Mouse (Mus musculus) forebrain, embryonic 16.5 days (tissue): ENCODE results near the gene Hcls1. TPM values are rescaled to one million over a fixed set of nuclear protein-coding genes. Genes with fewer than 3 reads are reported as not detected.

Experiments used
- ATAC-seq: fragments of 200-750 bp; cut with Nextera tagmentation; 2 replicates; pipeline ENCODE4 v1.8.0; 2017; ENCODE audit warnings: mild to moderate bottlenecking, moderate library complexity
- H3K27ac ChIP-seq: fragments of 300-500 bp; sonication (generic); 2 replicates; pipeline ENCODE4 v1.5.1; 2014; ENCODE audit warnings: low read length, control low read depth
- H3K27me3 ChIP-seq: fragments of 300-500 bp; sonication (generic); replicated peaks from 2 replicates; pipeline ENCODE4 v1.6.1; 2014; ENCODE audit warnings: low read length; ENCODE audit not compliant: control insufficient read depth, insufficient read depth
- H3K36me3 ChIP-seq: fragments of 300-500 bp; sonication (generic); 2 replicates; pipeline ENCODE4 v1.6.1; 2014; ENCODE audit not compliant: control insufficient read depth, insufficient read depth
- H3K4me1 ChIP-seq: fragments of 300-500 bp; sonication (generic); replicated peaks from 2 replicates; pipeline ENCODE4 v1.6.1; 2014; ENCODE audit warnings: low read length; ENCODE audit not compliant: control insufficient read depth, insufficient read depth
- H3K4me2 ChIP-seq: fragments of 300-500 bp; sonication (generic); 2 replicates; pipeline ENCODE4 v1.6.1; 2014; ENCODE audit warnings: mild to moderate bottlenecking, low read length, control low read depth
- H3K4me3 ChIP-seq: fragments of 300-500 bp; sonication (generic); replicated peaks from 2 replicates; pipeline ENCODE4 v1.5.1; 2014; ENCODE audit warnings: mild to moderate bottlenecking, low read length, control low read depth
- H3K9ac ChIP-seq: fragments of 300-500 bp; sonication (generic); replicated peaks from 2 replicates; pipeline ENCODE4 v1.6.1; 2014; ENCODE audit warnings: low read depth, low read length, control low read depth
- H3K9me3 ChIP-seq: fragments of 300-500 bp; sonication (generic); 2 replicates; pipeline ENCODE4 v1.6.1; 2016; ENCODE audit warnings: low read length; ENCODE audit not compliant: control insufficient read depth
- WGBS: fragments of 180-500 bp; shearing (Covaris S2); extraction: QIAGEN DNeasy Blood & Tissue Kit; methylation state at CpG from one replicate; pipeline ENCODE4 v1.1.7; 2014; 5-methylcytosine and 5-hydroxymethylcytosine counted together
- polyA plus RNA-seq: library from polyadenylated mRNA; unstranded; fragments of >200 nt; fragmentation: Nextera tagmentation; extraction: Ambion mirVana; gene quantifications from 2 replicates; pipeline ENCODE4 v1.2.1, GENCODE M21; 2015

Gene Hcls1
- polyA plus RNA-seq, 1 experiment from 2014 or later = 1.4 TPM

DNA sequence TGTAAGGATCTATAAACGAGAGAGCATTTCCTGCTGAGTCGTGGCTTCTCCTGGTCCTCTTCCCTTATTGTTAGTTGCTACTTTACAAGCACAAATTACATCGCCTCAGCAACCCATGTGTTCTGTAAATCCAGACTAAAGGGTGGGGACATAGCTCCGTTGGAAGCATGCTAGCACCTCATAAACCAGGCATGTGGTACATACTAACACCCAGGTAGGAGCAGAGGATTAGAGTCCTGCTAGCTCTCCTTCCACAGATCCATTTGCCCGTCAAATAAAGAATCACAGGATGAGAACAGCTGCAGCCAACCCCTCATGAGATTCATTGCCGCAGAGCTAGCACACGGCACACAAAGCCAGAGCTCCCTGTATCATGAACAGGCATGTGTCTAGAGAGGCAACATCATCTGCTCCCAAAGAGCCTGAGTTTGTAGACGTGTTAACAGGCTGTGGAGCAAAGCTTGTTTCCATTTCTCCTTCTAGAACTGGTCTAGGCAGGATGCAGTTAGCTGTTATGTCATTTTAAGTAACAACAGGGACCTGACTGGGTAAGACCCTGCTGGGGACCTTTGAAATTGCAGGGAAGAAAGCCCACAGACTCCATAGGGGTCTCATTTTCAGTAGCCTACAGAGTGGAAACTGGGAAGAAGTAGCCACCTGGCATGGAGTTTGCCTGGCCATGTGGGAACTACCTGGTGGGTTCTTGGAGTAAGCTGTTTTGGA, 15.0 kb downstream of the Hcls1 start:
- Histone ChIP-seq H3K36me3 (no peaks in the 10 kb centered on the region), H3K9me3 (no peaks in the 10 kb centered on the region), H3K4me2 (no peak overlapping the region), H3K27me3 (no peaks in the 10 kb centered on the region), H3K4me1 (0 out of 2 replicates have a peak, but pooled peaks cover 2% of the 10 kb centered on the region), H3K4me3 (no peak overlapping the region), H3K9ac (no peak overlapping the region), H3K27ac (no peak overlapping the region)
- no peak for ATAC-seq
- 70% methylated on average over 8 of the region's 8 CpGs for WGBS

DNA sequence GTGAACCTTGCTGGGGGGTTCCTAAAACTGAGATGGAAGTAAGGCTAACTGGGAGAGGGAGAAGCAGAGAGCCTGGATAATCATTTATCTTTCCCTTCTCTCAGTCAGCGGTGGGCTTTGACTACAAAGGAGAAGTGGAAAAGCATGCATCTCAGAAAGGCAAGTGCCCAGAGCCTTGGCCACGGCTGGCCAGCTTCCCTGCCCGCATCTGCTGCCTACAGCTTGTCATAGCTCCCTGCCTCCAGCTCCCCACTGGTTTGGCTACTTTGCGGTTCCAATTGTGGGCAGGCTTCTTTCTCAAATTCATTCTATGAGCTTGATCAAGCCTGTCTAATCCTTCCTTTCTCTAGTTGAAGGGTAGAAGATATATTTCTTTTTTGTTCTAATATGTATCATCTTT, 16.2 kb downstream of the Hcls1 start:
- no peak overlapping the region for H3K9ac ChIP-seq
- no peak overlapping the region for H3K4me3 ChIP-seq
- H3K27ac ChIP-seq = no peak overlapping the region
- no peak for ATAC-seq
- 28% methylated on average over 4 of the region's 4 CpGs for WGBS
- H3K36me3 ChIP-seq = no peaks in the 10 kb centered on the region
- H3K27me3 ChIP-seq = no peaks in the 10 kb centered on the region
- H3K9me3 ChIP-seq = no peaks in the 10 kb centered on the region
- H3K4me1 ChIP-seq = no peaks in the 10 kb centered on the region
- no peak overlapping the region for H3K4me2 ChIP-seq

DNA sequence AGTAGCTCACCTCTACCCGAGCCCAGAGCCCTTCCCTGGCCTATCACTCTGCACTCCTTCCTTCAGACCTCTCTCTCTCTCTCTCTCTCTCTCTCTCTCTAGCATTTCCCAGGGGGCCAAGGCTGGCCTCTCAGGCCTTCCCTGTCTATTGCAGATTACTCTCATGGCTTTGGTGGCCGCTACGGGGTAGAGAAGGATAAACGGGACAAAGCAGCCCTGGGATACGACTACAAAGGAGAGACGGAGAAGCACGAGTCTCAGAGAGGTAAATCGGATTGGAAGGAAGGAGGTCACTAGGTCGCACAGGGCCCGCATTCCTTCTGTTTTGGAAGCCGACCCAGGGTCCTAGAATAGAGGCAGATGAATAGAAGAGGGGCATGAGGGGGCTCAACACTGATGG, 20.3 kb downstream of the Hcls1 start:
- H3K9me3 ChIP-seq = no peaks in the 10 kb centered on the region
- H3K9ac ChIP-seq = no peak overlapping the region
- H3K4me3 ChIP-seq = no peak overlapping the region
- H3K27ac ChIP-seq = no peak overlapping the region
- H3K36me3 ChIP-seq = no peaks in the 10 kb centered on the region
- H3K4me2 ChIP-seq = no peak overlapping the region
- whole genome bisulfite sequencing = 38% methylated on average over 11 of the region's 11 CpGs
- ATAC-seq = no peak
- H3K27me3 ChIP-seq = no peaks in the 10 kb centered on the region
- H3K4me1 ChIP-seq = no peaks in the 10 kb centered on the region

GRCm38 (mm10) chr16:36963415-36963814, 28.6 kb downstream of the Hcls1 start:
- no peak overlapping the region for H3K27ac ChIP-seq
- H3K4me3 ChIP-seq = no peak overlapping the region
- no peak overlapping the region for H3K9ac ChIP-seq
- H3K36me3 ChIP-seq = no peaks in the 10 kb centered on the region
- H3K4me2 ChIP-seq = no peak overlapping the region
- no peaks in the 10 kb centered on the region for H3K27me3 ChIP-seq
- no peaks in the 10 kb centered on the region for H3K4me1 ChIP-seq
- no peaks in the 10 kb centered on the region for H3K9me3 ChIP-seq
- WGBS = 87% methylated on average over 4 of the region's 4 CpGs
- ATAC-seq = no peak

GRCm38 (mm10) chr16:36979127-36979526, 44.3 kb downstream of the Hcls1 start:
- Histone ChIP-seq H3K27me3 (no peaks in the 10 kb centered on the region), H3K9me3 (peaks cover 6% of the 10 kb centered on the region; the same call in 1 of the 2 replicates), H3K4me2 (no peak overlapping the region), H3K36me3 (no peaks in the 10 kb centered on the region), H3K4me1 (no peaks in the 10 kb centered on the region), H3K9ac (no peak overlapping the region), H3K27ac (no peak overlapping the region), H3K4me3 (no peak overlapping the region)
- no peak for ATAC-seq
- 98% methylated on average over 2 of the region's 2 CpGs for WGBS

DNA sequence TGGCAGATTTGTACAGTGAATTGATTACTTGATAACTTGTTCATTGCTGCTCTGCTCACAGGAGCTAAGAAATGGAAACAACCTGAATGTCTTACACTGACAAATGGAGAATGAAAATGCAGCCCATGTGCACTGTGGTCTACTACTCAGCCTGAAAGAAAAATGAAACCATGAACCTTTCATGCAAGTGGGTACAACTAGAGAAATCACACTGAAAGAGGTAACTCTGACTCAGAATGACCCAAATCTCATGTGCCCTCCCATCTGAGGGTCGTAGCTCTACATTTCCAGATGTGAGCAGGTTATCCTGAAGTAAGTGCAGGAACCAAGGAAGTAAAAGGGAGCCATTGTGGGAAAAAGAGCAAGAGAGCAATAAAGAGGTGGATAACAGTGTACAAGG, 49.0 kb downstream of the Hcls1 start:
- Histone ChIP-seq H3K4me1 (no peaks in the 10 kb centered on the region), H3K27ac (no peak overlapping the region), H3K4me2 (no peak overlapping the region), H3K4me3 (no peak overlapping the region), H3K27me3 (no peaks in the 10 kb centered on the region), H3K9ac (no peak overlapping the region), H3K36me3 (no peaks in the 10 kb centered on the region), H3K9me3 (peaks cover 6% of the 10 kb centered on the region; the same call in 1 of the 2 replicates)
- WGBS = 86% methylated on average over 1 of the region's 1 CpGs
- no peak for ATAC-seq

DNA sequence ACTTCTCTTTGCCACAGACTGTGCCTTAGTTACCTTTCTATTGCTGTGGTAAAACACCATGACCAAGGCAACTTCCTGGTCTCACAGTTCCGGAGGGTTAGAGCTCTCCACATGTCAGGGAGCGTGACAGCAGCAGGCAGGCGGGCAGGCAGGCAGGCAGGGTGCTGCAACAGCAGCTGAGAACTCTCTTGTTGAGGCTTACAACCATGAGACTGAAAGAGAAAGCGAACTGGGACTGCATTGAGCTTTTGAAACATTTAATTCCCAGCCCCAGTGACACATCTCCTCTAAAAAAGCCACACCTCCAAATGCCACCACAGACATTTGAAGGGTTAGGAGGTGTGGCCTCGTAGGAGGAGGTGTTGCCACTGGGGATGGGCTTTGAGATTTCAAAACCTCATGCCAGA, 50.9 kb downstream of the Hcls1 start:
- ATAC-seq = no peak
- 75% methylated on average over 5 of the region's 5 CpGs for WGBS
- Histone ChIP-seq H3K27ac (no peak overlapping the region), H3K9me3 (peaks cover 6% of the 10 kb centered on the region; the same call in 1 of the 2 replicates), H3K4me1 (no peaks in the 10 kb centered on the region), H3K4me3 (no peak overlapping the region), H3K9ac (no peak overlapping the region), H3K27me3 (no peaks in the 10 kb centered on the region), H3K4me2 (no peak overlapping the region), H3K36me3 (no peaks in the 10 kb centered on the region)

GRCm38 (mm10) chr16:36987399-36987798, 52.6 kb downstream of the Hcls1 start:
- H3K36me3 ChIP-seq = no peaks in the 10 kb centered on the region
- H3K9me3 ChIP-seq = no peaks in the 10 kb centered on the region
- H3K4me2 ChIP-seq = no peak overlapping the region
- WGBS = 66% methylated on average over 2 of the region's 2 CpGs
- no peaks in the 10 kb centered on the region for H3K27me3 ChIP-seq
- H3K4me3 ChIP-seq = no peak overlapping the region
- ATAC-seq = no peak
- H3K9ac ChIP-seq = no peak overlapping the region
- H3K27ac ChIP-seq = no peak overlapping the region
- H3K4me1 ChIP-seq = no peaks in the 10 kb centered on the region

- H3K36me3 ChIP-seq = no peaks in the 10 kb centered on the region
- H3K27me3 ChIP-seq = no peaks in the 10 kb centered on the region
- no peak overlapping the region for H3K9ac ChIP-seq
- ATAC-seq = no peak
- H3K9me3 ChIP-seq = no peaks in the 10 kb centered on the region
- H3K4me2 ChIP-seq = no peak overlapping the region
- H3K27ac ChIP-seq = no peak overlapping the region
- H3K4me1 ChIP-seq = no peaks in the 10 kb centered on the region
- no peak overlapping the region for H3K4me3 ChIP-seq
Measured at GRCm38 (mm10) chr16:36988066-36988465, 53.3 kb downstream of the Hcls1 start.

- no peak for ATAC-seq
Measured at GRCm38 (mm10) chr16:36989493-36989892, 54.7 kb downstream of the Hcls1 start.

More at GRCm38 (mm10) chr16:36989493-36989892, 54.7 kb downstream of the Hcls1 start:
- no peak overlapping the region for H3K4me2 ChIP-seq
- no peaks in the 10 kb centered on the region for H3K4me1 ChIP-seq
- no peaks in the 10 kb centered on the region for H3K9me3 ChIP-seq
- no peaks in the 10 kb centered on the region for H3K27me3 ChIP-seq
- no peak overlapping the region for H3K4me3 ChIP-seq
- H3K9ac ChIP-seq = no peak overlapping the region
- 82% methylated on average over 8 of the region's 8 CpGs for WGBS
- no peak overlapping the region for H3K27ac ChIP-seq
- no peaks in the 10 kb centered on the region for H3K36me3 ChIP-seq
